Mouse (Mus musculus): ENCODE measurements around the gene Ap4s1. TPM values are rescaled to one million over a fixed set of nuclear protein-coding genes. Genes with fewer than 3 reads are reported as not detected.

Ap4s1 gene
- polyA plus RNA-seq, 1 experiment = 32.5 TPM

GRCm38 (mm10) chr12:51703859-51704258 is 13.0 kb downstream of the Ap4s1 start:
- DNase-seq (ENCODE audit: low spot score) = no peak

- DNase-seq (ENCODE audit: low spot score) = no peak
Measured at GRCm38 (mm10) chr12:51704572-51704971, 13.7 kb downstream of the Ap4s1 start.

- DNase-seq (ENCODE audit: low spot score) = no peak
Measured at GRCm38 (mm10) chr12:51705778-51706177, 14.9 kb downstream of the Ap4s1 start.

GRCm38 (mm10) chr12:51706673-51707235 is 15.9 kb downstream of the Ap4s1 start:
- DNase-seq (ENCODE audit: low spot score) = no peak

GRCm38 (mm10) chr12:51708941-51709686 is 18.3 kb downstream of the Ap4s1 start:
- no peak for DNase-seq (ENCODE audit: low spot score)

- no peak for DNase-seq (ENCODE audit: low spot score)
Measured at GRCm38 (mm10) chr12:51709741-51710140, 18.9 kb downstream of the Ap4s1 start.

- no peak for DNase-seq (ENCODE audit: low spot score)
Measured at GRCm38 (mm10) chr12:51710154-51710553, 19.3 kb downstream of the Ap4s1 start.

GRCm38 (mm10) chr12:51712685-51713084 is 21.9 kb downstream of the Ap4s1 start:
- DNase-seq (ENCODE audit: low spot score) = no peak

GRCm38 (mm10) chr12:51718617-51719016 is 27.8 kb downstream of the Ap4s1 start:
- no peak for DNase-seq (ENCODE audit: low spot score)

GRCm38 (mm10) chr12:51721836-51722235 is 31.0 kb downstream of the Ap4s1 start:
- no peak for DNase-seq (ENCODE audit: low spot score)

GRCm38 (mm10) chr12:51729058-51729457 is 38.2 kb downstream of the Ap4s1 start:
- no peak for DNase-seq (ENCODE audit: low spot score)

GRCm38 (mm10) chr12:51729827-51730226 is 39.0 kb downstream of the Ap4s1 start:
- DNase-seq (ENCODE audit: low spot score) = no peak

- DNase-seq (ENCODE audit: low spot score) = no peak
Measured at GRCm38 (mm10) chr12:51734605-51735211, 43.9 kb downstream of the Ap4s1 start.

- DNase-seq (ENCODE audit: low spot score) = no peak
Measured at GRCm38 (mm10) chr12:51735840-51736271, 45.0 kb downstream of the Ap4s1 start.

- DNase-seq (ENCODE audit: low spot score) = no peak
Measured at GRCm38 (mm10) chr12:51736381-51736780, 45.5 kb downstream of the Ap4s1 start.

- DNase-seq (ENCODE audit: low spot score) = no peak
Measured at GRCm38 (mm10) chr12:51736807-51737206, 46.0 kb downstream of the Ap4s1 start.

GRCm38 (mm10) chr12:51741690-51742089 is 50.9 kb downstream of the Ap4s1 start:
- no peak for DNase-seq (ENCODE audit: low spot score)

GRCm38 (mm10) chr12:51744957-51745356 is 54.1 kb downstream of the Ap4s1 start:
- DNase-seq (ENCODE audit: low spot score) = no peak

- DNase-seq (ENCODE audit: low spot score) = no peak
Measured at GRCm38 (mm10) chr12:51747348-51747747, 56.5 kb downstream of the Ap4s1 start.

GRCm38 (mm10) chr12:51755938-51756598 is 65.2 kb downstream of the Ap4s1 start:
- no peak for DNase-seq (ENCODE audit: low spot score)

GRCm38 (mm10) chr12:51756599-51756961 is 65.7 kb downstream of the Ap4s1 start:
- no peak for DNase-seq (ENCODE audit: low spot score)

GRCm38 (mm10) chr12:51759374-51759773 is 68.5 kb downstream of the Ap4s1 start:
- no peak for DNase-seq (ENCODE audit: low spot score)

- no peak for DNase-seq (ENCODE audit: low spot score)
Measured at GRCm38 (mm10) chr12:51767454-51767853, 76.6 kb downstream of the Ap4s1 start.

All from urinary bladder, adult 2 months (tissue).